Mouse (Mus musculus) neutrophil, adult 5-6 weeks (primary cell): Measurements from ENCODE around the gene Olfr494. TPM values are rescaled to one million over a fixed set of nuclear protein-coding genes. Genes with fewer than 3 reads are reported as not detected.

Experiments used
- ATAC-seq: fragments of 151-379, 151-347 bp; 2 replicates; pipeline ENCODE4 v1.8.0; 2017; ENCODE audit warnings: mild to moderate bottlenecking, moderate TSS enrichment; ENCODE audit not compliant: insufficient number of reproducible peaks, poor library complexity, low FRiP score, severe bottlenecking; ENCODE audit errors: extremely low read depth
- total RNA-seq: library from RNA; stranded (forward); fragments of 200-1000 nt; gene quantifications from 2 replicates; pipeline ENCODE4 v1.2.3, GENCODE M21; 2017

Olfr494 gene
- not detected in 2 replicates for total RNA-seq

GRCm38 (mm10) chr7:108365035-108365434, at the start of gene Olfr494:
Olfr494 (plus strand) TSS chr7:108365335.
- ATAC-seq: no peak

DNA sequence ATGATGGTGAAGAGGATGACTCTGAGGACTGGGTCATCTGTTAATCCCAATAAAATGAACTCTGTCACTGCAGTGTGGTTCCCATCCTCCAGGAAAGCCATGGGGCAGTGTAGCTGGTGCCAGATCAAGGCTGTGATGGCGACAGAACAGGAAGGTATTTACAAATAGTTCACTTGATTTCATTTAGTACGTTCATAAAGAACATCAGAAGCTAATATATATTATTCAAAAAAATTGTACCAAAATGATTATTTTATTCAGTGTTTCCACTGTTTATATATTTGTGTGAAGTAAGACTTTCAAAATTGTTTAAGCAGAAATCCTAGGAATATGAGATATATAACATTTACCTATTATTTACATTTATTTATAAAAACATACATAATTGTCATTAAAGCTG, 41.6 kb upstream of the Olfr494 start, which contains the start of gene Olfr492:
TSS of gene Olfr492 (minus strand) at position 101 of the 400 bp plus-strand sequence.
- ATAC-seq: no peak

DNA sequence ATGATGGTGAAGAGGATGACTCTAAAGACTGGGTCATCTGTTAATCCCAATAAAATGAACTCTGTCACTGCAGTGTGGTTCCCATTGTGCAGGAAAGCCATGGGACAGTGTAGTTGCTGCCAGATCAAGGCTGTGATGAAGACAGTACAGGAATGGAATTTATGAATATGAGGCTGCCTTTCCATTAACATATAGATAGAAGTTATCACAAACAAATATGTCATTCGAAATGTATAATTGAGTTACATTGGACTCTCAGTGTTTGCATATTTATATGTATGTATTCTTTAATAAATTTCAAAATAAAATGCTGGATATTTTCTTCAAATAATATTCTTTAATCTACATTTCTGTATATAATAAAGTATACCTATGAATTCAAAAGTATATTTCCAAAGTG, 18.3 kb upstream of the Olfr494 start, which contains the start of gene Olfr493:
TSS of gene Olfr493 (minus strand) at position 101 of the 400 bp plus-strand sequence.
- no peak for ATAC-seq

GRCm38 (mm10) chr7:108392867-108393266, 27.7 kb downstream of the Olfr494 start, which contains the start of gene Olfr495:
Olfr495 (plus strand) TSS chr7:108393167.
- no peak for ATAC-seq

Other genes starting within 250 kb of the Olfr494 start
- not detected in 2 replicates for gene Olfr484, start 237.9 kb upstream of the Olfr494 start, total RNA-seq
- not detected in 2 replicates for gene Olfr485, start 205.5 kb upstream of the Olfr494 start, total RNA-seq
- not detected in 2 replicates for gene Olfr486, start 192.6 kb upstream of the Olfr494 start, total RNA-seq
- gene Olfr487, start 150.7 kb upstream of the Olfr494 start, total RNA-seq: not detected in 2 replicates
- gene Olfr488, start 107.0 kb upstream of the Olfr494 start, total RNA-seq: not detected in 2 replicates
- gene Olfr490, start 76.4 kb upstream of the Olfr494 start, total RNA-seq: not detected in 2 replicates
- gene Olfr491, start 51.9 kb upstream of the Olfr494 start, total RNA-seq: not detected in 2 replicates
- not detected in 2 replicates for gene Olfr492, start 41.7 kb upstream of the Olfr494 start, total RNA-seq
- not detected in 2 replicates for gene Olfr493, start 18.4 kb upstream of the Olfr494 start, total RNA-seq
- gene Olfr495, start 27.8 kb downstream of the Olfr494 start, total RNA-seq: not detected in 2 replicates
- gene Olfr497, start 55.1 kb downstream of the Olfr494 start, total RNA-seq: not detected in 2 replicates
- not detected in 2 replicates for gene Olfr498, start 100.0 kb downstream of the Olfr494 start, total RNA-seq
- not detected in 2 replicates for gene Olfr502, start 159.7 kb downstream of the Olfr494 start, total RNA-seq
- not detected in 2 replicates for gene Olfr503, start 179.2 kb downstream of the Olfr494 start, total RNA-seq
- gene Olfr504, start 200.5 kb downstream of the Olfr494 start, total RNA-seq: not detected in 2 replicates
- gene Olfr506, start 245.5 kb downstream of the Olfr494 start, total RNA-seq: not detected in 2 replicates